Mouse (Mus musculus) kidney, adult 9 months (tissue): ENCODE data around the gene Snrnp40.
A peak's percentile ranks its signal among the peaks of the same experiment; 100 is the strongest.

ENCODE experiments used
- DNase-seq: peaks from one replicate; pipeline ENCODE4 v3.0.0; 2022

Snrnp40 gene

GRCm38 (mm10) chr4:130387256-130387655 lies 27.3 kb downstream of the Snrnp40 start:
- DNase-seq, result peak; percentile 64

DNA sequence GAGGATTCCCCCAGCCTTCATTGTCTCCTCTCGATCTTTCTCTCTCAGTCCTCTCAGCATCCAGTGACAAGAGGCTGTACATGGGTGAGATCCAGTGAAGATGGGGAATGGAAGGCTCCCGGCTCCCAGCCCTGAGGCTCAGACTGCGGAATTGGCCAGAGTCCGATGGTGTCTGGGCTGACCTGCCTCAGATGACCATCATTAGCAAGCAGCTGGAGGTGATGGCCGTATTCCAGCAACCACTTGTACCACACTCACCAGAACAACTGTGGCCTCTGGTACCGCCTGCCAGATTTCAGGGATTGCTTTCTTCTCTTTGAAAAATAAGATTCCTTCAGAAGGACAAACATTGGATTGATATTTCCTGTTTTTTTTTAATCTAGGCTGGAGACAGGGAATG lies 29.6 kb downstream of the Snrnp40 start:
- DNase-seq, result peak; percentile 94

GRCm38 (mm10) chr4:130389927-130390326 lies 30.0 kb downstream of the Snrnp40 start:
- no peak for DNase-seq

DNA sequence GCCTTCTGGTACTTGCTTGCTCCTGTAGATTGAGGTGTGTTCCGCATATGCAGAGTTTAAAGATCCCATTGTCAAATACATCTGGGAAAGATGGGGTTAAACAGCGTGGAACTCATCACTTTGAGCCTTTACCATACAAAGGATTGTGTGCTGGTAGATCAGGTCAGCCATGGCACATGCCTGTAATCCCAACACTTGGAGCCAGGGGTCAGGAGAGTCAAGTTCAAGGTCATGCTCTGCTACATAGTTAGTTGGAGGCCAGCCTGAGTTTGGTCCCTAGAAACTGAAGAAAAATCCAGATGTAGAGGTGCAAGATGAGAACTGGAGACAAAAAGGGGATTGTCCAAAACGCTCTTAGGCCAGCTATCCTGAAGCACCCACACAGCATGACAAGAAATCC lies 31.3 kb downstream of the Snrnp40 start:
- DNase-seq, result no peak
